Mouse (Mus musculus): ENCODE measurements around the gene Hecw1. TPM values are rescaled to one million over a fixed set of nuclear protein-coding genes. Genes with fewer than 3 reads are reported as not detected.

The Hecw1 gene
- polyA plus RNA-seq (2012; rRNA removed) (0.02 TPM in 2 replicates), polyA plus RNA-seq (2014; fragmentation: Nextera tagmentation; extraction: Ambion mirVana) (0.04 and 0.16 TPM in 2 replicates)

DNA sequence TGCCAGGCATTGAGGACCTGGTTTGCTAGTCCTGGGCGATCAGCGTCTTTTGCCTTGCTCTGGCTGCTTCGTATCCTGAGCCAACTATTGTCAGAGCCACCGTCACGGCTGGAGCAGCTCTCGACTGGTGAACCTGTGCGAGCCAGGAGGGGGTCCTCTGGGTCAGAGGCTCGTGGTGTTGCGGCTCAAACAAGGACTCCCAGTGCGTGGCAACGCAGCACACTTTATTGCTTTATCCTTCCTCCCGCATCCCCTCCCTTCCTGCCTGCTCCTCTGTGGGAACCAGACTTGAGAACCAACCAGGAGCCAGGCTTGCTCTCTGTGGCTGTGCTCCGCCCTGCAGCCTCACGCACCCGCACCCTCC lies at the start of gene Hecw1:
Hecw1 (minus strand) TSS at position 323 of the 364 bp plus-strand sequence.
- Histone ChIP-seq H3K9ac (replicated peaks) (no peak within 1 kb of the TSS), H3K9me3 (ENCODE audit: control insufficient read depth, low read length) (no peaks in the 10 kb centered on the region), H3K4me1 (replicated peaks; ENCODE audit: control insufficient read depth in 2 of 2, insufficient read depth in 2 of 2, low read length in 1 of 2) (no peaks in the 10 kb centered on the region; a peak in 1 of 4 replicates), H3K4me2 (ENCODE audit: low read depth) (peak within 1 kb of the TSS; percentile 56), H3K4me3 (ENCODE audit: insufficient read depth in 1 of 2, low read depth in 2 of 2, low read length in 2 of 2) (peak within 1 kb of the TSS; percentile 26 to 40), H3K36me3 (replicated peaks; ENCODE audit: control insufficient read depth, insufficient read depth, low read depth) (no peaks in the 10 kb centered on the region), H3K27me3 (ENCODE audit: control insufficient read depth, insufficient read depth, low read length) (peaks cover 18% of the 10 kb centered on the region), H3K27ac (no peak within 1 kb of the TSS)
- ATAC-seq (ENCODE audit: insufficient read depth) (peak; percentile 18; the same call in 1 of the 2 replicates), DNase-seq (ENCODE audit: low read depth in 3 of 3, low spot score in 3 of 3) (no peak)
- WGBS (ENCODE audit: insufficient replicate concordance) = 2% methylated on average over 15 of the region's 15 CpGs
- TF ChIP-seq CTCF (IDR thresholded peaks at IDR 0.05; ENCODE audit: low read depth) (no peak), EP300 (IDR thresholded peaks at IDR 0.05; ENCODE audit: low read depth) (no peak)

DNA sequence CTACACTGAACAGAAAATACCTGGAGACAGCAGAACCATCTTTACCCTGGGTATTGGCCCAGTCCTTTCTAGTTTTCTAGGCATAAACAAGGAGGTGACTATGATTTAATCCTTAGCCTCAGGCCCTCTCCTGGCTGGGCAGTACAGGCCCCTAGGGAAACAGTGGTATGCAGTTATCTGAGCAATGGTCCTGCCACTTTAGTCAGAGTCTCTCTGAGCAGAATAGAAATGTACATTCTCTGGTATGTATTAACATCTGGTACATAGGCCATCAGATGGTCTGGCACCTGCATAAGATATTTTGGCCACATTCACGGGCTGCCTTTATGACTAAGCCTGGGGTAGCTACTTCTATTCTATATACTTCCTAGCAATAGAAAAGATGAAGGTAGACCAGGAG lies 38.3 kb upstream of the Hecw1 start:
- Histone ChIP-seq H3K9me3 (ENCODE audit: control insufficient read depth, low read length) (no peaks in the 10 kb centered on the region), H3K4me1 (replicated peaks; ENCODE audit: control insufficient read depth in 2 of 2, insufficient read depth in 2 of 2, low read length in 1 of 2) (no peaks in the 10 kb centered on the region), H3K4me3 (ENCODE audit: insufficient read depth in 1 of 2, low read depth in 2 of 2, low read length in 2 of 2) (no peak overlapping the region), H3K9ac (replicated peaks) (no peak overlapping the region), H3K27me3 (ENCODE audit: control insufficient read depth, insufficient read depth, low read length) (no peaks in the 10 kb centered on the region), H3K36me3 (replicated peaks; ENCODE audit: control insufficient read depth, insufficient read depth, low read depth) (no peaks in the 10 kb centered on the region), H3K27ac (no peak overlapping the region), H3K4me2 (ENCODE audit: low read depth) (no peak overlapping the region)
- TF ChIP-seq EP300 (IDR thresholded peaks at IDR 0.05; ENCODE audit: low read depth) (no peak), CTCF (IDR thresholded peaks at IDR 0.05; ENCODE audit: low read depth) (no peak)
- 73% methylated on average over 1 of the region's 1 CpGs for WGBS (ENCODE audit: insufficient replicate concordance)
- DNase-seq (ENCODE audit: low read depth in 3 of 3, low spot score in 3 of 3) (no peak), ATAC-seq (ENCODE audit: insufficient read depth) (no peak)

DNA sequence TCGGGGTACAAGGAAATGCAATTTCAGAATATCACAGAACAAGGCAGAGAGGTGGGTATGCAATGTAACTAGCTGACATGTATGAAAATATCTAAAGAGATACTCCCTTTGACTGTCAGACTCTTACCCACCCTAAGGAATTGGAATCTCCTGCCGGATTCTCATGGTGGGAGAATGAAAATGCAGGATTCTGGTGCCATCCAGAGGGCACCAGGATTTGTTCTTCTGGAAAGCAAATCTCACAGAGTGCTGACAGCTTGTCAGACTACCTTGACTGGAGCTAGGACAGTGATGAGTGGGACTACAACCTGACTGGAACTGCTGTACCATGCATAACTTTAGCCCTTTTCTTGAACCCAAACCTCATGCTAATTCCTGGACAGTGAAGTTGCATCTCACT lies 29.6 kb upstream of the Hecw1 start:
- Histone ChIP-seq H3K4me2 (ENCODE audit: low read depth) (no peak overlapping the region), H3K27me3 (ENCODE audit: control insufficient read depth, insufficient read depth, low read length) (no peaks in the 10 kb centered on the region), H3K9ac (replicated peaks) (no peak overlapping the region), H3K27ac (no peak overlapping the region), H3K4me1 (replicated peaks; ENCODE audit: control insufficient read depth in 2 of 2, insufficient read depth in 2 of 2, low read length in 1 of 2) (no peaks in the 10 kb centered on the region), H3K36me3 (replicated peaks; ENCODE audit: control insufficient read depth, insufficient read depth, low read depth) (no peaks in the 10 kb centered on the region), H3K4me3 (ENCODE audit: insufficient read depth in 1 of 2, low read depth in 2 of 2, low read length in 2 of 2) (no peak overlapping the region), H3K9me3 (ENCODE audit: control insufficient read depth, low read length) (no peaks in the 10 kb centered on the region)
- 48% methylated on average over 2 of the region's 2 CpGs for WGBS (ENCODE audit: insufficient replicate concordance)
- no peak for ATAC-seq (ENCODE audit: insufficient read depth)
- TF ChIP-seq EP300 (IDR thresholded peaks at IDR 0.05; ENCODE audit: low read depth) (no peak), CTCF (IDR thresholded peaks at IDR 0.05; ENCODE audit: low read depth) (no peak)
- DNase-seq (ENCODE audit: low read depth in 3 of 3, low spot score in 3 of 3) = no peak

DNA sequence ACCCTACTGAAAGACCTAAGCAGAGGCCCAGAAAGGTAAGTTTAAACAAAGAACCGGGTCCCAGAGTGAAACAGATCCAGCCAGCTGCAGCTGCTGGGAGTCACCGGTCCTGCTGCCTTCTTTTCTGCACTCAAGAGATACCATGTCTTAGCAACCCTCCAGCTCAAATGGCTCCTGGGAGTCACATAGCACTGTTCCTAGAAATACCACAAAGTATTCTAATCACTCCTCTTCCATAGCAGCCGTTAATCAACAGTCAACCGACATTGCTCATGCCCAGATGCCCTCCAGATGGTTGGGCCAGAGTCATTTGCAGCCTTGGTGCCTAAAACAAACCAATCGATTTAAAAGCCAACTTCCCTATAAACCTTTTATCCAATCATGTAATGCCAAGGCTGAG lies 19.8 kb upstream of the Hecw1 start:
- H3K9me3 ChIP-seq (ENCODE audit: control insufficient read depth, low read length) = no peaks in the 10 kb centered on the region
- H3K27ac ChIP-seq = no peak overlapping the region
- no peak overlapping the region for H3K9ac ChIP-seq (replicated peaks)
- WGBS (ENCODE audit: insufficient replicate concordance) = 35% methylated on average over 5 of the region's 5 CpGs
- TF ChIP-seq EP300 (IDR thresholded peaks at IDR 0.05; ENCODE audit: low read depth) = no peak
- no peak for TF ChIP-seq CTCF (IDR thresholded peaks at IDR 0.05; ENCODE audit: low read depth)
- ATAC-seq (ENCODE audit: insufficient read depth) (peak; percentile 53; the same call in 1 of the 2 replicates), DNase-seq (ENCODE audit: low read depth in 3 of 3, low spot score in 3 of 3) (no peak)
- no peak overlapping the region for H3K4me3 ChIP-seq (ENCODE audit: insufficient read depth in 1 of 2, low read depth in 2 of 2, low read length in 2 of 2)
- no peak overlapping the region for H3K4me2 ChIP-seq (ENCODE audit: low read depth)
- no peaks in the 10 kb centered on the region for H3K36me3 ChIP-seq (replicated peaks; ENCODE audit: control insufficient read depth, insufficient read depth, low read depth)
- no peaks in the 10 kb centered on the region for H3K27me3 ChIP-seq (ENCODE audit: control insufficient read depth, insufficient read depth, low read length)
- H3K4me1 ChIP-seq (replicated peaks; ENCODE audit: control insufficient read depth in 2 of 2, insufficient read depth in 2 of 2, low read length in 1 of 2) = no peaks in the 10 kb centered on the region; a peak in 1 of 4 replicates

DNA sequence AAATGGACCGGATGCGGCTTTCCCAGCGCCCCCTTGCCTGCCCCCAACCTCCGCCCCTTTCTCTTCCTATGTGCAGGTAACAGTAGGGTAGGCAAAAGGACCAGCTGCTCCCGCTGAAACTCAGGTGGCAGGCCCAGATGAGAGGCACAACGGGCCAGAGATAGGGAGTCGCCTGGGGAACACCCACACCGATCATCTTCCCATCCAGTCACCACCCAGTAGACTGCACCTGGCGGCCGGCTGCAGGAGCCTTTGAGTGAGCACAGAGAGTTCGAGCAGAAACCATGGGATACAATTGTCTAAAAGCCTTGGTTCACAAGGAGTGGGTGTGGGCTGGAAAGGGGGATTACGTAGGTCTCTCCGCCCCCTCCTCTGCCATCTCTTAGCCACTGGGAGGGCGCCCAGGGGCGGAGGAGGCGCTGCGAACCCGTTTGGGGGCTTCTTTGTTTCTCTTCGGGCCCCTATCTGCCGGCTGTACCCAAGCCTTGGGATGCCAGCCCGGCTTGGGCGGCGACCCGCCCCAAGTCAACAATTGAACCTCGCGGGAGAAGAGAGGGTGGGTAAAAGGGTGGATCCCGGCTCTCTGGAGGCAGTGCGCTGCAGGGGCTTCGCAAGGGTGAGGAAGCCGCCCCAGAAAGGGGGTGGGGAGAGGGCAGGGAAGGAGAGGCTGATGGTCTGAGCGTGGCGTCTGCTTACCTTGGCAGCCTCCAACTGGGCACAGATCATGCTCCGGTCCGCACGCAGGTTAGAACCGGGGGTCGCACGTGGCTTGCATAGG lies 711 bp downstream of the Hecw1 start:
- no peak overlapping the region for H3K27ac ChIP-seq
- H3K27me3 ChIP-seq (ENCODE audit: control insufficient read depth, insufficient read depth, low read length) = peaks cover 18% of the 10 kb centered on the region
- peak overlapping the region; percentile 56 for H3K4me2 ChIP-seq (ENCODE audit: low read depth)
- H3K4me3 ChIP-seq (ENCODE audit: insufficient read depth in 1 of 2, low read depth in 2 of 2, low read length in 2 of 2) = peak overlapping the region; percentile 26 to 40
- no peaks in the 10 kb centered on the region for H3K9me3 ChIP-seq (ENCODE audit: control insufficient read depth, low read length)
- no peak for TF ChIP-seq EP300 (IDR thresholded peaks at IDR 0.05; ENCODE audit: low read depth)
- no peak for TF ChIP-seq CTCF (IDR thresholded peaks at IDR 0.05; ENCODE audit: low read depth)
- no peaks in the 10 kb centered on the region; a peak in 1 of 4 replicates for H3K4me1 ChIP-seq (replicated peaks; ENCODE audit: control insufficient read depth in 2 of 2, insufficient read depth in 2 of 2, low read length in 1 of 2)
- ATAC-seq (ENCODE audit: insufficient read depth) (peak; percentile 65; the same call in 1 of the 2 replicates), DNase-seq (ENCODE audit: low read depth in 3 of 3, low spot score in 3 of 3) (no peak)
- 4% methylated on average over 37 of the region's 38 CpGs for WGBS (ENCODE audit: insufficient replicate concordance)
- H3K9ac ChIP-seq (replicated peaks) = no peak overlapping the region
- H3K36me3 ChIP-seq (replicated peaks; ENCODE audit: control insufficient read depth, insufficient read depth, low read depth) = no peaks in the 10 kb centered on the region

All from liver, embryonic 14.5 days (tissue).